Mouse (Mus musculus) midbrain, embryonic 14.5 days (tissue): Measurements from ENCODE around the gene Fam45a. TPM values are rescaled to one million over a fixed set of nuclear protein-coding genes. Genes with fewer than 3 reads are reported as not detected.
"Not testable (repeated sequence)": the region's sequence is repeated elsewhere in the genome, so short reads cannot be mapped to it uniquely, and the experiment has no call there.

Experiments
- ATAC-seq: fragments of 200-750 bp; cut with Nextera tagmentation; 2 replicates; pipeline ENCODE4 v1.8.0; 2017; ENCODE audit warnings: moderate number of reproducible peaks, moderate library complexity; ENCODE audit not compliant: low FRiP score, low TSS enrichment
- DNase-seq: peaks from one replicate; pipeline ENCODE4 v3.0.0-alpha.2; 2015
- H3K27ac ChIP-seq: fragments of 300-500 bp; sonication (generic); replicated peaks from 2 replicates; pipeline ENCODE4 v1.5.1; 2014; ENCODE audit warnings: mild to moderate bottlenecking, low read depth, low read length, moderate library complexity
- H3K27me3 ChIP-seq: fragments of 300-500 bp; sonication (generic); 2 replicates; pipeline ENCODE4 v1.6.1; 2014; ENCODE audit warnings: low read length, control low read depth, mixed read lengths; ENCODE audit not compliant: control insufficient read depth, insufficient read depth
- H3K36me3 ChIP-seq: fragments of 300-500 bp; sonication (generic); 2 replicates; pipeline ENCODE4 v1.6.1; 2014; ENCODE audit warnings: low read length, control low read depth; ENCODE audit not compliant: control insufficient read depth, insufficient read depth
- H3K4me1 ChIP-seq: fragments of 300-500 bp; sonication (generic); 2 replicates; pipeline ENCODE4 v1.6.1; 2014; ENCODE audit warnings: mild to moderate bottlenecking, antibody characterized with exemption, low read length, control low read depth; ENCODE audit not compliant: control insufficient read depth, insufficient read depth
- H3K4me2 ChIP-seq: fragments of 300-500 bp; sonication (generic); 2 replicates; pipeline ENCODE4 v1.6.1; 2014; ENCODE audit warnings: mild to moderate bottlenecking, low read length, moderate library complexity
- H3K4me3 ChIP-seq: fragments of 300-500 bp; sonication (generic); replicated peaks from 2 replicates; pipeline ENCODE4 v1.5.1; 2014; ENCODE audit warnings: low read depth, low read length
- H3K9ac ChIP-seq: fragments of 300-500 bp; sonication (generic); replicated peaks from 2 replicates; pipeline ENCODE4 v1.6.1; 2014; ENCODE audit warnings: mild to moderate bottlenecking, low read length, moderate library complexity
- H3K9me3 ChIP-seq: fragments of 300-500 bp; sonication (generic); 2 replicates; pipeline ENCODE4 v1.6.1; 2016; ENCODE audit warnings: low read length, control low read depth, mixed read lengths; ENCODE audit not compliant: control insufficient read depth
- WGBS: fragments of 180-500 bp; shearing (Covaris S2); extraction: QIAGEN DNeasy Blood & Tissue Kit; methylation state at CpG from one replicate; pipeline ENCODE4 v1.1.7; 2014; 5-methylcytosine and 5-hydroxymethylcytosine counted together
- polyA plus RNA-seq: library from polyadenylated mRNA; unstranded; fragments of >200 nt; fragmentation: Nextera tagmentation; extraction: Ambion mirVana; gene quantifications from 2 replicates; pipeline ENCODE4 v1.2.1, GENCODE M21; 2014

Gene Fam45a
- polyA plus RNA-seq, 1 experiment from 2014 or later, result 52.5 TPM

GRCm38 (mm10) chr19:60812036-60812389 lies 628 bp downstream of the Fam45a start:
- Histone ChIP-seq H3K4me3 (peak overlapping the region; percentile 58), H3K4me1 (peaks cover 4% of the 10 kb centered on the region; the same call in 1 of the 2 replicates), H3K4me2 (peak overlapping the region; percentile 66), H3K9ac (peak overlapping the region; percentile 82), H3K27ac (no peak overlapping the region), H3K9me3 (no peaks in the 10 kb centered on the region), H3K36me3 (peaks cover 22% of the 10 kb centered on the region), H3K27me3 (no peaks in the 10 kb centered on the region)
- 20% methylated on average over 10 of the region's 10 CpGs for WGBS
- ATAC-seq (no peak), DNase-seq (no peak)

- no peaks in the 10 kb centered on the region for H3K9me3 ChIP-seq
- H3K4me3 ChIP-seq, result no peak overlapping the region
- H3K9ac ChIP-seq, result no peak overlapping the region
- 97% methylated on average over 6 of the region's 6 CpGs for WGBS
- peaks cover 4% of the 10 kb centered on the region; the same call in 1 of the 2 replicates for H3K4me1 ChIP-seq
- DNase-seq (no peak), ATAC-seq (no peak)
- H3K4me2 ChIP-seq, result no peak overlapping the region
- peaks cover 26% of the 10 kb centered on the region for H3K36me3 ChIP-seq
- H3K27ac ChIP-seq, result no peak overlapping the region
- H3K27me3 ChIP-seq, result no peaks in the 10 kb centered on the region
These were observed 1.7 kb downstream of the Fam45a start for GRCm38 (mm10) chr19:60813133-60813532.

- no peak for ATAC-seq
- no peaks in the 10 kb centered on the region for H3K27me3 ChIP-seq
- no peaks in the 10 kb centered on the region for H3K9me3 ChIP-seq
- H3K4me2 ChIP-seq, result no peak overlapping the region
- 95% methylated on average over 6 of the region's 6 CpGs for WGBS
- H3K9ac ChIP-seq, result no peak overlapping the region
- no peak overlapping the region for H3K4me3 ChIP-seq
- H3K27ac ChIP-seq, result no peak overlapping the region
- H3K36me3 ChIP-seq, result peaks cover 72% of the 10 kb centered on the region
- no peaks in the 10 kb centered on the region for H3K4me1 ChIP-seq
- no peak for DNase-seq
These were observed 7.3 kb downstream of the Fam45a start for GRCm38 (mm10) chr19:60818677-60819076.

- 86% methylated on average over 1 of the region's 1 CpGs for WGBS
- Histone ChIP-seq H3K4me3 (no peak overlapping the region), H3K9ac (no peak overlapping the region), H3K4me2 (no peak overlapping the region), H3K9me3 (no peaks in the 10 kb centered on the region), H3K36me3 (peaks cover 77% of the 10 kb centered on the region), H3K27me3 (no peaks in the 10 kb centered on the region), H3K27ac (no peak overlapping the region), H3K4me1 (no peaks in the 10 kb centered on the region)
- DNase-seq (peak; percentile 88), ATAC-seq (no peak)
These were observed 26.4 kb downstream of the Fam45a start for GRCm38 (mm10) chr19:60837747-60838146.

GRCm38 (mm10) chr19:60843324-60843723 lies 31.9 kb downstream of the Fam45a start:
- Histone ChIP-seq H3K9ac (no peak overlapping the region), H3K36me3 (peaks cover 47% of the 10 kb centered on the region), H3K4me1 (no peaks in the 10 kb centered on the region), H3K27ac (no peak overlapping the region), H3K4me3 (no peak overlapping the region), H3K27me3 (no peaks in the 10 kb centered on the region), H3K4me2 (no peak overlapping the region), H3K9me3 (no peaks in the 10 kb centered on the region)
- DNase-seq (no peak), ATAC-seq (no peak)

GRCm38 (mm10) chr19:60845731-60846130 lies 34.3 kb downstream of the Fam45a start:
- no peaks in the 10 kb centered on the region for H3K27me3 ChIP-seq
- H3K9me3 ChIP-seq, result no peaks in the 10 kb centered on the region
- no peaks in the 10 kb centered on the region for H3K4me1 ChIP-seq
- no peak for ATAC-seq
- DNase-seq, result no peak
- no peak overlapping the region for H3K4me2 ChIP-seq
- peaks cover 35% of the 10 kb centered on the region for H3K36me3 ChIP-seq
- H3K4me3 ChIP-seq, result no peak overlapping the region
- no peak overlapping the region for H3K9ac ChIP-seq
- H3K27ac ChIP-seq, result no peak overlapping the region

- no peaks in the 10 kb centered on the region for H3K27me3 ChIP-seq
- 0 out of 2 replicates have a peak, but pooled peaks cover 3% of the 10 kb centered on the region for H3K4me1 ChIP-seq
- ATAC-seq (peak; percentile 97), DNase-seq (peak; percentile 91)
- H3K4me3 ChIP-seq, result peak within 1 kb of the TSS; percentile 53
- 3% methylated on average over 30 of the region's 30 CpGs for WGBS
- peak within 1 kb of the TSS; percentile 65 for H3K9ac ChIP-seq
- no peaks in the 10 kb centered on the region for H3K9me3 ChIP-seq
- peak within 1 kb of the TSS; percentile 67 for H3K4me2 ChIP-seq
- H3K27ac ChIP-seq, result peak within 1 kb of the TSS; percentile 66
- H3K36me3 ChIP-seq, result 0 out of 2 replicates have a peak, but pooled peaks cover 4% of the 10 kb centered on the region
These were observed 49.7 kb downstream of the Fam45a start, which contains the start of gene Sfxn4 for GRCm38 (mm10) chr19:60860868-60861700. TSS of gene Sfxn4 (minus strand) at chr19:60861479.

GRCm38 (mm10) chr19:60866169-60866568 lies 54.8 kb downstream of the Fam45a start:
- not testable (repeated sequence) for ATAC-seq, H3K9ac ChIP-seq, DNase-seq, H3K27me3 ChIP-seq, H3K4me2 ChIP-seq, H3K4me3 ChIP-seq, H3K27ac ChIP-seq, H3K4me1 ChIP-seq, H3K9me3 ChIP-seq
- 94% methylated on average over 4 of the region's 4 CpGs for WGBS
- H3K36me3 ChIP-seq, result peaks cover 18% of the 10 kb centered on the region

- DNase-seq (no peak), ATAC-seq (no peak)
- Histone ChIP-seq H3K36me3 (peaks cover 14% of the 10 kb centered on the region), H3K27me3 (no peaks in the 10 kb centered on the region), H3K4me2 (no peak overlapping the region), H3K9ac (no peak overlapping the region), H3K4me1 (peaks cover 3% of the 10 kb centered on the region), H3K27ac (no peak overlapping the region), H3K9me3 (no peaks in the 10 kb centered on the region), H3K4me3 (no peak overlapping the region)
- 94% methylated on average over 1 of the region's 1 CpGs for WGBS
These were observed 59.1 kb downstream of the Fam45a start for GRCm38 (mm10) chr19:60870489-60870888.
